Mouse (Mus musculus) gastrocnemius, postnatal 4 days (tissue): ENCODE results near the gene Pigq. TPM values are rescaled to one million over a fixed set of nuclear protein-coding genes. Genes with fewer than 3 reads are reported as not detected.

ENCODE experiments used
- DNase-seq, 2 experiments: peaks; one replicate each; pipeline ENCODE4 v3.0.0; 2021 to 2022; ENCODE audit warnings: low spot score in 2 of 2, mixed read lengths in 2 of 2
- total RNA-seq, 2 experiments: library from RNA; stranded (reverse); gene quantifications; 2 replicates each; pipeline ENCODE4 v1.2.3; 2021

Gene Pigq
- total RNA-seq, 2 experiments from 2014 or later = 46.7 to 50.8 TPM

- no peak for DNase-seq
Measured at GRCm38 (mm10) chr17:25883824-25884223, 60.9 kb downstream of the Pigq start.

- no peak for DNase-seq
Measured at GRCm38 (mm10) chr17:25883268-25883667, 61.5 kb downstream of the Pigq start.

- DNase-seq = no peak
Measured at GRCm38 (mm10) chr17:25882306-25882705, 62.4 kb downstream of the Pigq start.

GRCm38 (mm10) chr17:25881691-25882090 lies 63.0 kb downstream of the Pigq start:
- no peak for DNase-seq

- no peak for DNase-seq
Measured at GRCm38 (mm10) chr17:25880913-25881641, 63.7 kb downstream of the Pigq start.

GRCm38 (mm10) chr17:25880196-25880910 lies 64.4 kb downstream of the Pigq start, which contains the start of gene Wfikkn1:
Gene Wfikkn1, minus strand, starts transcription at chr17:25880858.
- no peak for DNase-seq

- DNase-seq = no peak
Measured at GRCm38 (mm10) chr17:25879750-25880149, 65.0 kb downstream of the Pigq start.

GRCm38 (mm10) chr17:25879261-25879660 lies 65.5 kb downstream of the Pigq start:
- DNase-seq = no peak

- no peak for DNase-seq
Measured at GRCm38 (mm10) chr17:25878611-25879180, 66.0 kb downstream of the Pigq start.

- DNase-seq = no peak
Measured at GRCm38 (mm10) chr17:25877741-25878610, 66.8 kb downstream of the Pigq start.

GRCm38 (mm10) chr17:25877025-25877424 lies 67.7 kb downstream of the Pigq start:
- DNase-seq = no peak

Other genes with a start within 250 kb of the Pigq start
- not detected for gene Gng13, start 227.8 kb downstream of the Pigq start, total RNA-seq
- gene Chtf18, start 217.5 kb downstream of the Pigq start, total RNA-seq = 1 to 10 TPM; 7.7 to 8.6 TPM
- 1 to 10 TPM; 7.9 to 8.1 TPM for gene Rpusd1, start 217.3 kb downstream of the Pigq start, total RNA-seq
- not detected for gene Mslnl, start 208.9 kb downstream of the Pigq start, total RNA-seq
- gene Msln, start 190.6 kb downstream of the Pigq start, total RNA-seq = under 1 TPM; 0.44 to 0.49 TPM
- gene Narfl, start 171.2 kb downstream of the Pigq start, total RNA-seq = 10 to 100 TPM; 29.0 to 31.3 TPM
- 10 to 100 TPM; 31.3 to 32.5 TPM for gene Haghl, start 159.3 kb downstream of the Pigq start, total RNA-seq
- gene Ccdc78, start 158.4 kb downstream of the Pigq start, total RNA-seq = not detected
- gene Fam173a, start 152.0 kb downstream of the Pigq start, total RNA-seq = 10 to 100 TPM; 45.6 to 45.8 TPM
- under 1 TPM in 1 of 2 experiments, not detected in 1; 0.75 TPM for gene AC134908.4, start 149.3 kb downstream of the Pigq start, total RNA-seq
- 10 to 100 TPM; 46.3 to 51.6 TPM for gene Metrn, start 147.8 kb downstream of the Pigq start, total RNA-seq
- gene Fbxl16, start 135.9 kb downstream of the Pigq start, total RNA-seq = 1 to 10 TPM; 1.4 to 2.0 TPM
- 10 to 100 TPM; 12.2 to 13.7 TPM for gene Wdr24, start 121.3 kb downstream of the Pigq start, total RNA-seq
- 10 to 100 TPM; 31.6 to 32.4 TPM for gene Jmjd8, start 116.1 kb downstream of the Pigq start, total RNA-seq
- gene Stub1, start 111.5 kb downstream of the Pigq start, total RNA-seq = 100 to 1,000 TPM; 116 to 134 TPM
- 1 to 10 TPM; 7.6 to 10.0 TPM for gene Rhbdl1, start 107.6 kb downstream of the Pigq start, total RNA-seq
- gene Gm20683, start 103.2 kb downstream of the Pigq start, total RNA-seq = 1 to 10 TPM; 5.4 to 7.6 TPM
- gene Rhot2, start 100.1 kb downstream of the Pigq start, total RNA-seq = 10 to 100 TPM; 34.9 to 41.5 TPM
- 10 to 100 TPM; 11.7 to 12.0 TPM for gene Wdr90, start 83.4 kb downstream of the Pigq start, total RNA-seq
- gene Mcrip2, start 76.2 kb downstream of the Pigq start, total RNA-seq = 10 to 100 TPM; 46.1 to 48.6 TPM
- gene Mettl26, start 69.9 kb downstream of the Pigq start, total RNA-seq = 10 to 100 TPM; 20.0 to 21.3 TPM
- 1 to 10 TPM in 1 of 2 experiments, under 1 TPM in 1; 0.88 to 1.4 TPM for gene Wfikkn1, start 64.1 kb downstream of the Pigq start, total RNA-seq
- 10 to 100 TPM; 15.1 to 17.2 TPM for gene Rab40c, start 25.2 kb downstream of the Pigq start, total RNA-seq
- gene Nhlrc4, start within 50 bp of the Pigq start, total RNA-seq = not detected
- not detected for gene A930017K11Rik, start 7.6 kb upstream of the Pigq start, total RNA-seq
- 10 to 100 TPM; 14.2 to 14.5 TPM for gene Capn15, start 40.9 kb upstream of the Pigq start, total RNA-seq
- gene Rab11fip3, start 124.6 kb upstream of the Pigq start, total RNA-seq = 10 to 100 TPM; 36.8 to 41.4 TPM
- gene Decr2, start 145.4 kb upstream of the Pigq start, total RNA-seq = 10 to 100 TPM in 1 of 2 experiments, 1 to 10 TPM in 1; 9.2 to 12.9 TPM
- 10 to 100 TPM; 13.5 to 18.3 TPM for gene Nme4, start 150.7 kb upstream of the Pigq start, total RNA-seq
- 1 to 10 TPM; 3.0 to 4.5 TPM for gene Tmem8, start 168.4 kb upstream of the Pigq start, total RNA-seq
- 10 to 100 TPM; 62.3 to 63.3 TPM for gene Mrpl28, start 178.6 kb upstream of the Pigq start, total RNA-seq
- 10 to 100 TPM; 28.5 to 29.5 TPM for gene Axin1, start 193.8 kb upstream of the Pigq start, total RNA-seq